Mouse (Mus musculus): ENCODE measurements around the gene C1qc.
A peak's percentile ranks its signal among the peaks of the same experiment; 100 is the strongest.

C1qc gene

DNA sequence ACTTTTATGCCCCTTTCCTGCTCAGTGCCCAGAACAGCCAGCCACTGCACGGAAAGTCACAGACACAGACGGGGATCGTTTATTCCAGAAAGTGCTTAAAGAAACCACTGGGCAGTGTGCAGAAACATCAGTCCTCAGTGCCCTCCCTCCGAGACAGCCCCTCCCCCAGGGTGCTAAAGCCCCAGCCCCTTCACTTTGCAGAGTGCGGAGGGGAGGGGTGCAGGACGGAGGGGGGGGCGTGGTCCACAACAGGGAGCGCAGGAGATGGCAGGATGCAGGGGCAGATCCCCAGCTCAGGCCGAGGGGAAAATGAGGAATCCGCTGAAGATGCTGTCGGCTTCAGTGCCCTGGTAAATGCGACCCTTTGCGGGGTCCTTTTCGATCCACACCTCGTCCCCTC is 3.0 kb upstream of the C1qc start:
- no peak for DNase-seq (ENCODE audit: low read depth, low spot score)

DNA sequence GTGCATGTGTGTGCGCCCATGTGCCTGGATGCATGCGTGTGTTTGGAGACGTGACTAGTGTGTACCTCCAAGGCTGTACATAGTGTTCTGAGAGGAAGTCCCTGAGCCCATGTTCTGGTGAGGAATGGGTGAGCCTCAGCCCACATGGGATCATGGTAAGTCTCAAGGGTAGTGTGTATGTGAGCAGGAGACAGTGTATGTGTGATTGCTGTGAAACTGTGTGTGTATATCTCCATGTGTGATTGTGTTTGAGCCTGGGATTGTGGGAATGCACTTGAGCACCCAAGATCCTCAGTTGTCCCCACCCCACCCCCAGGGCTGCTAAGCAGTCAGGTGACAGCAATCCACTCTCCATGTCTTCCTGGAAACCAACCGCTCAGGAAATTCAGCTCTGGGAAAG is 2.0 kb upstream of the C1qc start:
- DNase-seq (ENCODE audit: low read depth, low spot score): no peak

- DNase-seq (ENCODE audit: low read depth, low spot score): peak; percentile 59
These were observed 1.1 kb upstream of the C1qc start for GRCm38 (mm10) chr4:136893691-136894543.

GRCm38 (mm10) chr4:136892371-136892770 is 494 bp downstream of the C1qc start:
- no peak for DNase-seq (ENCODE audit: low read depth, low spot score)

- no peak for DNase-seq (ENCODE audit: low read depth, low spot score)
These were observed 1.8 kb downstream of the C1qc start for GRCm38 (mm10) chr4:136891115-136891514.

DNA sequence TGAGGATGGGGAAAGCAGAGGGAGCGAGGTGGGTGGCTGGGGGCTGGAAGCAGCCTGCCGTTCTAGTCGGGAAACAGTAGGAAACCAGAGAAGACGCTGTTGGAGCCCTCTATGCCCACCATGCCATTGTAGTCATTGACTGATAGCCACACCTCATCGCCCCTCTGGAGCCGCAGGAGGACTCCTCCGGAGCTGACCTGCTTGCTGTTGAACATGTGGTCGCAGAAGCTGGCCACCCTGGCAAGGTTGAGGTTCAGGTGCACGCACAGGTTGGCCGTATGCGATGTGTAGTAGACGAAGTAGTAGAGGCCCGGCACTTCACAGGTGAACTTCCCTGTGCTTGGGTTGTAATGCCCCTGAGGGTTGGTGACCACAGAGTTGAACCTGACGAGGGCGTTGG is 2.9 kb downstream of the C1qc start:
- no peak for DNase-seq (ENCODE audit: low read depth, low spot score)

GRCm38 (mm10) chr4:136887714-136888113 is 5.2 kb downstream of the C1qc start:
- no peak for DNase-seq (ENCODE audit: low read depth, low spot score)

GRCm38 (mm10) chr4:136886101-136886500 is 6.8 kb downstream of the C1qc start, which contains the start of gene C1qb:
Gene C1qb (minus strand): TSS chr4:136886187.
- DNase-seq (ENCODE audit: low read depth, low spot score): no peak

GRCm38 (mm10) chr4:136878601-136879000 is 14.3 kb downstream of the C1qc start:
- peak; percentile 22 for DNase-seq (ENCODE audit: low read depth, low spot score)

DNA sequence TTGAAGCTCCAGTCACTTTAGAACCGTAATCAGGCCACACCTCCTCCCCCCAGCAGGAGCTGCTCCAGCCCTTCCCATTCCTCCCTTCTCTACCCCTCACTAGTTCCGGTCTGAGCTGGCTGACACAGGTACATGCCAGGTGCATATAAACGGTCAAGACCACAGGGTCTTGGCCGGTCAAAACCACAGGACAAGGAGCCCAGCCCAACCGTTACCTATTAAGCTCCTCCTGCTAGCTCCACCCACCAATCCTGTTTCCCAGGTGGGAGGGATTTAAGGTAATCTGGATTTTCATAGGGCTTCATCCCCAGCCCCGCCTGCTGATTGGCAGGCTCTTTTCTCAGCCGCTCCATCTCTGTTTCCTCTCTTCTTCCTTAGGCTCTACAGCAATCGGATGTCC is 14.7 kb downstream of the C1qc start:
- peak; percentile 23 for DNase-seq (ENCODE audit: low read depth, low spot score)

GRCm38 (mm10) chr4:136876971-136877370 is 15.9 kb downstream of the C1qc start:
- DNase-seq (ENCODE audit: low read depth, low spot score): peak; percentile 59

DNA sequence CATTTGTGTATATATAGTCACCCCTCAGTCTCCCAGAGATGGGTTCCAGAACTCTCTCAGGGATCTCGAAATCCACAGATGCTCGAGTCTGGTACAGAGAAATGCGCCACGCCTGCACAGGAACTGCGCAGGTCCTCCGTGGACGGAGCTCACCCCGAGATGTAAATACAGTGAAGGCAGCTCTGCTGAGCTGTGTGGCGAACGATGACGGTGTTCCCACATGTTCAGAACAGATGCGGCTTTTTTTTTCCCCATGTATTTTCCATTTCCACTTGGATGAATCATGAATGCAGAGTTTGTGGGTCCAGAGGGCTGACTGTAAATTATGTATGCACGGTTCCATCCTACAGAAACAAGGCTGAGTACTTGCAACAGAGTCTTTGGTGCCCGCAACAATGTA is 17.9 kb downstream of the C1qc start:
- no peak for DNase-seq (ENCODE audit: low read depth, low spot score)

DNA sequence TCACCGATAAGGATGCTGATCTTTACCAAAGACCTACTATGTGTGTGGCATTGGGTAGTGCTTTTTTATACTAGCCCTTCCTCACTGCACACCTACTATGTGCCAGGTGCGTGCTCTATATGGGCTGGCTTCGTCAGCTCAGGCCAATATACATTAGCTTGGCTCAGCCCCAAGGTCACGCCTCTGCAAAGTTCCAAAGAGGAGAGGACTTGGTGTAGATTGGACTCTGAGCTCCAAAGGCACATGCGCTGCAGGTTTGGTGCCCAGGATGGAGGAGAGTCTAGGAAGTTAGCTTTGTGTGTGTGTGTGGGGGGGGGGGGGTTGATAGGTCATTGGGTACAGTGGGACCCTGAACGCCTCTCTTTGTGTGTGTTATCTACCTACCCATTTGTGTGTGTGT is 24.5 kb downstream of the C1qc start:
- no peak for DNase-seq (ENCODE audit: low read depth, low spot score)

- DNase-seq (ENCODE audit: low read depth, low spot score): peak; percentile 56
These were observed 25.0 kb downstream of the C1qc start for GRCm38 (mm10) chr4:136867690-136868345.

DNA sequence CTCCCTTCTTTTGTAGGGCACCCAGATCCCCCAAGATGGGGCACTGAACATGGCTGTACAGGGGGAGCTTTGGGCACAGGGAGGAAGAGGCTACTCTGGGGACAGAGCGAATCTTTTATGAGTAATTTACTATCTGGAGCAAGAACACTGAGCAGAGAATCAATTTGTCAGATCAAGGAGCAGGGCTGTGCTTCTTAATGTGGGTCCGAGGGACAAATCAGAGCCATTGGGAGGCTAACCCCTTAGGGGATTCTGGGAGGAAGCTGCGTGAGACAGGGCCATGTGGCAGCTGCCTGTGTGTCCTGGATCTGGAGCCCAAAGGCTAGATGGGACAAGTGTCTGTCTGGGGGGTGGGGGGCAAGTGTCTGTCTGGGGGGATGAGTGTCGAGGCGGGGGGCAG is 27.3 kb downstream of the C1qc start:
- DNase-seq (ENCODE audit: low read depth, low spot score): peak; percentile 31

GRCm38 (mm10) chr4:136864751-136865470 is 28.0 kb downstream of the C1qc start:
- peak; percentile 91 for DNase-seq (ENCODE audit: low read depth, low spot score)

GRCm38 (mm10) chr4:136863517-136863916 is 29.3 kb downstream of the C1qc start:
- DNase-seq (ENCODE audit: low read depth, low spot score): no peak

- no peak for DNase-seq (ENCODE audit: low read depth, low spot score)
These were observed 30.5 kb downstream of the C1qc start for GRCm38 (mm10) chr4:136862411-136862810.

DNA sequence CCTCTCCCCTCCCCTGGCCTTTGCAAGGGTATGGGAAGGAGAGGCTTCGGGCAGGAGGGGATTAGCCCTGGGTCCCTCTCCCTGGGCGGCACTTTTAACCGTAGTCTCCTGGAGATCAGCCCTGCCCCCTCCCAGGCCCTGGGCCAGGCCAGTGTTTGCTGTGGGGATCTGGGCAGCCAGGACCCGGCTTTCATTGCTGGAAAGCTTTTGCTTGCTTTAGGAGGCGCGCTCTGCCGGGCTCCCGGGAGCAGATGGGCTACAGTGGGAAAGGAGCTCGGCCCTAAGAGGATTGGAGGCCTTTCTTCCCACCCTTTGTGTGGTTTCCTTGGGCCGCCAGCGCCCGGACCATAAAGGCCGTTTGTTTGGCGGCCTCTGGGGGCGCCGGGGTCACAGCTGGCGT is 31.1 kb downstream of the C1qc start:
- DNase-seq (ENCODE audit: low read depth, low spot score): peak; percentile 34

DNA sequence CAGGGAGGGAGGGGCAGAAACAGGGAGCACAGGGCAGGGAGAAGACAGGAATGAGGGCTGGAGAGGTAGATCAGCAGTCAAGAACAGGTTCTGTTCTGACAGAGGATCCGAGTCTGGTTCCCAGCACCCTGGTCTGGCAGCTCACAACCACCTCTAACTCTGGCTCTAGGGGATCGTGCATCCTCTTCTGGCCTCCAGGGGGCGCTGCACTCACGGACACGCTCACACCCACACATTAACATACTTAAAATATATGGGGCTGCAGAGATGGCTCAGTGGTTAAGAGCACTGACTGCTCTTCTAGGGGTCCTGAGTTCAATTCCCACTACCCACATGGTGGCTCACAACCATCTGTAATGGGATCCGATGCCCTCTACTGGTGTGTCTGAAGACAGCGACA is 32.8 kb downstream of the C1qc start:
- DNase-seq (ENCODE audit: low read depth, low spot score): no peak

DNA sequence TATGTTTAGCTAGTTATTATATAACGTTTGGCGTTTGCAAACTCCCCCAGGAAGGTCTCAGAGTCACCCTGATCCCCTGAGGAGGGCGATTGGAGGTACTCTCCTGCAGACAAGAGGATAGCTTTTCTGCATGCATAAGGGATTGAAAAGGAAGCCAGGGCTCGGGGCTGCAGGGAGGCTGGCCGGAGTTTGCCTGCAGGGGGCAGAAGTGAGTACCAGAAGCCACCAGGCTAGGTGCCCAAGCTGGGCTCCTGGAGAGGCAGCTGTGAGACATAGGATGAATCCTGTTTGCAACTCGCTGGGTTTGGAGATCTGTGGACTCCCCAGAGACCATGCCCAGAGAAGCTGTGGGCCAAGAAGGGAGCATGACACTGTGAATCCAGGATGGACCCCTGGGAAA is 37.8 kb downstream of the C1qc start:
- no peak for DNase-seq (ENCODE audit: low read depth, low spot score)

- no peak for DNase-seq (ENCODE audit: low read depth, low spot score)
These were observed 39.9 kb downstream of the C1qc start for GRCm38 (mm10) chr4:136852989-136853388.

All from mesoderm, embryonic 11.5 days (tissue).